In the genomic region with DNA sequence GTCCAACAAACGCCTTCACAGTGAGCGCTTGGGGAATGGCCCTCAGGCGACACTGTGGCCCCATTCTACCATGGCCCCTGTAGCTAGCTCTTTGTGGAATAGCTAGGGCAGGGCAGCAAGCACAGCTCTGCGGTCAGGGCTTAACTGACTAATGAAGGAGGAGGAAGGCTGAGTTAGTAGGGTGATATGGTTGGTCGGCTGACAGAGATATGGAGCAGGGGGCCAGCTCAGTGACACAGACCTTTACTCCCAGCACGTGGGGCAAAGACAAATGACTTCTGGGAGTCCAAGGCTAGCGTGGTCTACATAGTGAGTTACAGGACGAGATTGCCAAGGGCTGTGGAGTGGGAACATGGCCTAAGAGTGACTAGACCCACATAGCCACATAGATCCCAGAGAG, we compare ENCODE assay signal across 25 mouse cellular contexts. TPM values are rescaled to one million over a fixed set of nuclear protein-coding genes. Genes with fewer than 3 reads are reported as not detected.
DNase-seq lines count a peak whose midpoint lies in the region; ATAC-seq and TF ChIP-seq lines count a peak whose summit lies in the region.
"Had no signal": no experiment of that assay in that cellular context is flagged by ENCODE, and none has a peak within 500 bp of the region (broad histone marks: within the 10 kb centered on the region; RNA-seq: fewer than 3 reads in every experiment).

No protein-coding gene starts in this region.

- intact Hi-C loops in heart, adult 2 months (cut with DNase I): no loop called here

- WGBS in heart, adult 2 months: 80% methylated on average over 8 of the region's 8 CpGs
- 56% methylated on average over 8 of the region's 8 CpGs for WGBS in liver, embryonic 11.5 days
- 42% methylated on average over 8 of the region's 8 CpGs for WGBS in liver, embryonic 12.5 days (ENCODE audit: insufficient replicate concordance)
- WGBS in stomach, postnatal 0 days: 65% methylated on average over 8 of the region's 8 CpGs

- H3K27me3 ChIP-seq in heart, adult 2 months (ENCODE audit: control insufficient read depth, insufficient read depth, low read length): no peaks in the 10 kb centered on the region
- no peaks in the 10 kb centered on the region for H3K27me3 ChIP-seq in liver, embryonic 11.5 days (replicated peaks; ENCODE audit: control insufficient read depth, insufficient read depth, low read length)
- H3K27me3 ChIP-seq in liver, embryonic 12.5 days (replicated peaks): no peaks in the 10 kb centered on the region
- H3K27me3 ChIP-seq in stomach, postnatal 0 days (ENCODE audit: control insufficient read depth, insufficient read depth, low read length): no peaks in the 10 kb centered on the region
- H3K27me3 ChIP-seq: embryonic facial prominence, embryonic 15.5 days; limb, embryonic 12.5 days had no signal

- H3K36me3 ChIP-seq in heart, adult 2 months (ENCODE audit: control insufficient read depth, insufficient read depth, low read length): no peaks in the 10 kb centered on the region
- H3K36me3 ChIP-seq in liver, embryonic 11.5 days (ENCODE audit: control insufficient read depth, insufficient read depth, low read length): no peaks in the 10 kb centered on the region
- no peaks in the 10 kb centered on the region for H3K36me3 ChIP-seq in liver, embryonic 12.5 days
- H3K36me3 ChIP-seq in stomach, postnatal 0 days (ENCODE audit: control insufficient read depth, insufficient read depth, low read length): no peaks in the 10 kb centered on the region
- H3K36me3 ChIP-seq: embryonic facial prominence, embryonic 15.5 days; forebrain, embryonic 10.5 days; limb, embryonic 12.5 days had no signal

- ATAC-seq in liver, embryonic 11.5 days (replicated peaks; ENCODE audit: low FRiP score): peak; percentile 49; the same call in 1 of the 2 replicates
- ATAC-seq in liver, embryonic 12.5 days: peak; percentile 52
- peak; percentile 36 for ATAC-seq in stomach, postnatal 0 days (ENCODE audit: low FRiP score, low TSS enrichment)
- ATAC-seq: CD4-positive, CD25-positive, alpha-beta regulatory T cell, adult 4 months; hindbrain, postnatal 0 days; midbrain, embryonic 16.5 days had no signal

- no peak for TF ChIP-seq CTCF in heart, adult 2 months (IDR thresholded peaks at IDR 0.05)
- TF ChIP-seq CTCF in stomach, postnatal 0 days (IDR thresholded peaks at IDR 0.05; ENCODE audit: low read depth): no peak

- no peak for TF ChIP-seq POLR2A in heart, adult 2 months (IDR thresholded peaks at IDR 0.05; ENCODE audit: insufficient read depth, low read depth, low read length)

- H3K27ac ChIP-seq in heart, adult 2 months: no peak overlapping the region
- H3K27ac ChIP-seq in liver, embryonic 11.5 days (ENCODE audit: low read depth, low read length): no peak overlapping the region
- H3K27ac ChIP-seq in liver, embryonic 12.5 days: no peak overlapping the region
- H3K27ac ChIP-seq in stomach, postnatal 0 days (replicated peaks): peak overlapping the region; percentile 61
- H3K27ac ChIP-seq: embryonic facial prominence, embryonic 15.5 days; forebrain, embryonic 10.5 days; gastrocnemius, adult 2 months; hindbrain, postnatal 0 days; limb, embryonic 12.5 days had no signal

- H3K4me3 ChIP-seq in heart, adult 2 months: no peak overlapping the region
- no peak overlapping the region for H3K4me3 ChIP-seq in liver, embryonic 11.5 days (ENCODE audit: low read depth, low read length)
- H3K4me3 ChIP-seq in liver, embryonic 12.5 days: no peak overlapping the region
- H3K4me3 ChIP-seq in stomach, postnatal 0 days (ENCODE audit: low read depth, low read length): no peak overlapping the region
- H3K4me3 ChIP-seq: embryonic facial prominence, embryonic 15.5 days; forebrain, embryonic 10.5 days; gastrocnemius, adult 2 months; limb, embryonic 12.5 days had no signal

- DNase-seq in heart, adult 11 months: peak; percentile 74
- DNase-seq in heart, adult 2 months: no peak
- no peak for DNase-seq in liver, embryonic 11.5 days (ENCODE audit: low spot score)
- no peak for DNase-seq in liver
- DNase-seq in stomach, postnatal 0 days (ENCODE audit: low spot score): peak; percentile 36
- DNase-seq in adrenal gland, postnatal 25 days: no peak
- no peak for DNase-seq in ovary, postnatal 10 days (ENCODE audit: low spot score)
- DNase-seq: cerebellum, adult 18-20 months; cerebellum, postnatal 25 days; embryo, embryonic 11 days; gastrocnemius, adult 2 months; heart, adult 18-20 months; heart, postnatal 4 days; kidney, postnatal 14 days; lung, adult 18-20 months; lung, postnatal 14 days; retina, postnatal 1 day; thymus, postnatal 36 days had no signal

- no peaks in the 10 kb centered on the region for H3K9me3 ChIP-seq in liver, embryonic 11.5 days (ENCODE audit: control insufficient read depth, low read length)
- H3K9me3 ChIP-seq in liver, embryonic 12.5 days (replicated peaks): no peaks in the 10 kb centered on the region
- H3K9me3 ChIP-seq in stomach, postnatal 0 days (ENCODE audit: control insufficient read depth, low read length): no peaks in the 10 kb centered on the region
- H3K9me3 ChIP-seq: embryonic facial prominence, embryonic 15.5 days; forebrain, embryonic 10.5 days; limb, embryonic 12.5 days had no signal

- H3K9ac ChIP-seq in heart, adult 2 months (ENCODE audit: low read depth, low read length): no peak overlapping the region
- H3K9ac ChIP-seq in liver, embryonic 11.5 days (ENCODE audit: low read depth, low read length): no peak overlapping the region
- H3K9ac ChIP-seq in liver, embryonic 12.5 days: no peak overlapping the region
- no peak overlapping the region for H3K9ac ChIP-seq in stomach, postnatal 0 days (ENCODE audit: low read length)
- H3K9ac ChIP-seq: embryonic facial prominence, embryonic 15.5 days; limb, embryonic 12.5 days had no signal

- no peak overlapping the region for H3K4me2 ChIP-seq in liver, embryonic 11.5 days
- H3K4me2 ChIP-seq in liver, embryonic 12.5 days: no peak overlapping the region
- H3K4me2 ChIP-seq in stomach, postnatal 0 days (replicated peaks; ENCODE audit: low read depth): no peak overlapping the region
- H3K4me2 ChIP-seq: embryonic facial prominence, embryonic 15.5 days; limb, embryonic 12.5 days had no signal

- no peaks in the 10 kb centered on the region for H3K79me2 ChIP-seq in heart, adult 2 months (replicated peaks; ENCODE audit: control insufficient read depth, insufficient read depth, low read length)

- H3K4me1 ChIP-seq in heart, adult 2 months (ENCODE audit: control insufficient read depth, insufficient read depth, low read length): no peaks in the 10 kb centered on the region
- H3K4me1 ChIP-seq in liver, embryonic 11.5 days (replicated peaks; ENCODE audit: control insufficient read depth, insufficient read depth, low read length): no peaks in the 10 kb centered on the region
- no peaks in the 10 kb centered on the region for H3K4me1 ChIP-seq in liver, embryonic 12.5 days
- no peaks in the 10 kb centered on the region for H3K4me1 ChIP-seq in stomach, postnatal 0 days (replicated peaks; ENCODE audit: control insufficient read depth, insufficient read depth)
- H3K4me1 ChIP-seq: limb, embryonic 12.5 days had no signal

- no peak for TF ChIP-seq EP300 in heart, adult 2 months (IDR thresholded peaks at IDR 0.05; ENCODE audit: insufficient read depth, low read depth, low read length)
- no peak for TF ChIP-seq EP300 in stomach, postnatal 0 days (optimal IDR thresholded peaks at IDR 0.05)

RNA-seq across cellular contexts. Expression of gene Ezr, which starts 51.5 kb away (rescaled TPM):
- total RNA-seq in heart, adult 2 months (2021): 10 to 100 TPM; 33.4 to 35.7 TPM
- polyA plus RNA-seq in heart, adult 2 months (2012; rRNA removed): 24.2 TPM in 2 replicates
- 96.2 and 97.3 TPM in 2 replicates for polyA plus RNA-seq in liver, embryonic 11.5 days (2014; fragmentation: Nextera tagmentation; extraction: Ambion mirVana)
- 67.9 and 72.4 TPM in 2 replicates for polyA plus RNA-seq in liver, embryonic 12.5 days (2016; fragmentation: Nextera tagmentation; extraction: Ambion mirVana)
- 289 and 299 TPM in 2 replicates for polyA plus RNA-seq in stomach, postnatal 0 days (2015; fragmentation: Nextera tagmentation; extraction: Ambion mirVana)
- total RNA-seq in adrenal gland, postnatal 25 days (2021): 17.9 and 29.0 TPM in 2 replicates

Comparison
In these comparisons a context has a peak if more than half of its experiments do, and no peak if none do; other contexts are left out.
1. DNase-seq: peak in heart, adult 11 months (single experiment) and stomach, postnatal 0 days (single experiment); none in heart, adult 2 months (0 of 2), liver, embryonic 11.5 days (single experiment), liver (single experiment), adrenal gland, postnatal 25 days (single experiment) and ovary, postnatal 10 days (single experiment).
2. Peak in every context shown above with its lines, with median percentiles within 50 percentile points of each other: ATAC-seq.